Mouse (Mus musculus): Measurements from ENCODE around the gene Hist1h1a. TPM values are rescaled to one million over a fixed set of nuclear protein-coding genes. Genes with fewer than 3 reads are reported as not detected.
A peak's percentile ranks its signal among the peaks of the same experiment; 100 is the strongest.
"Not testable (repeated sequence)": the region's sequence is repeated elsewhere in the genome, so short reads cannot be mapped to it uniquely, and the experiment has no call there.

Hist1h1a gene
- polyA plus RNA-seq, 1 experiment from 2014 or later = 1.1 TPM

DNA sequence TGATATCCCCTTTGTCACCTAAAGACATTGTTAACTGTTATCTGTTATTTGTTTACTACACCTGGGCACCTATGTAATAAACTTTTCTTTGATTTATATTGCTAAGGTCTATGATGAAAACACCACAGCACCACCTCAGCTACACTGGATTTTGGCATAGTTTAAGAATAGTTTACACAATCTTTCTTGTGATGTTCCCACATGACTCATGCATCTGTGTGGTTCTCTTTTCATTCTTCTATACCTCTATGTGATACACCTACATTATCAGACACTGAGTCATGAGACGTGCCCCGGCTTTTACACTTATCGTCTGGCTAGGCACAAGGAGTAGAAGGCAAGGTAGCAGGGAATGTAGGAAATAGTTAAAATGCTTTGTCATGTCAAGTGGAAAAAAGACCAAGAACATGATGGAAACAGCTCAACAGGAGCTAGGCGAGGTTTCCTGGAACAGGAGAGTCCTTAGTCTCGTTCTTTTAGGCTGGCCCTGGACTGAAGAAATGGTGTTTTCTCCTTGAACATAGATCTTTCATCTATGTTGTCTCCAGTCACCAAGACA is 13.8 kb upstream of the Hist1h1a start:
- H3K27me3 ChIP-seq (ENCODE audit: control insufficient read depth, insufficient read depth, low read length) = no peaks in the 10 kb centered on the region
- no peak for DNase-seq (ENCODE audit: low spot score)
- H3K9me3 ChIP-seq (ENCODE audit: control insufficient read depth, low read length) = no peaks in the 10 kb centered on the region
- no peak overlapping the region for H3K27ac ChIP-seq
- H3K36me3 ChIP-seq (replicated peaks; ENCODE audit: control insufficient read depth, insufficient read depth) = no peaks in the 10 kb centered on the region
- H3K4me3 ChIP-seq (replicated peaks; ENCODE audit: low read length) = no peak overlapping the region
- H3K4me1 ChIP-seq (replicated peaks; ENCODE audit: control insufficient read depth, insufficient read depth, low read length) = peaks cover 15% of the 10 kb centered on the region
- 92% methylated on average over 5 of the region's 5 CpGs for WGBS
- no peak for ATAC-seq (ENCODE audit: low FRiP score)
- H3K9ac ChIP-seq = no peak overlapping the region
- H3K4me2 ChIP-seq (replicated peaks) = no peak overlapping the region

DNA sequence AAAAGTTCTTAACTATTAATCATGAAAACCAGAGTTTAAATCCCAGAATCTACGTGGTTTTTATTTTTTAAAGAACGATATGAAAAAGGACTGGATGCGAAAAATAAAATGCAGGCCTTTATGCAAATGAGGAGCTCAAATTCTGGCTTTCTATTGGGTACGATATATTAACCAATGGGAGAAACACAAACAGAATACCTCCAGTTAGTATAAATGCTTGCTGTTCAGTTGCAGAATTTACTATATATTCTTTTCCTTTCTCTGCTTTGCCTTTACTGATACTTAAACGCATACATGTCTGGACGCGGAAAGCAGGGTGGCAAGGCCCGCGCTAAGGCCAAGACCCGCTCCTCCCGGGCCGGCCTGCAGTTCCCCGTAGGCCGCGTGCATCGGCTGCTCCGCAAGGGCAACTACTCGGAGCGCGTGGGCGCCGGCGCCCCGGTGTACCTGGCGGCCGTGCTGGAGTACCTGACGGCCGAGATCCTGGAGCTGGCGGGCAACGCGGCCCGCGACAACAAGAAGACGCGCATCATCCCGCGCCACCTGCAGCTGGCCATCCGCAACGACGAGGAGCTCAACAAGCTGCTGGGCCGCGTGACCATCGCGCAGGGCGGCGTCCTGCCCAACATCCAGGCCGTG is 12.5 kb upstream of the Hist1h1a start, which contains the start of gene Hist1h2ab:
TSS of gene Hist1h2ab (plus strand) at position 288 of the 639 bp plus-strand sequence.
- not testable (repeated sequence) for H3K9me3 ChIP-seq (ENCODE audit: control insufficient read depth, low read length); H3K36me3 ChIP-seq (replicated peaks; ENCODE audit: control insufficient read depth, insufficient read depth); H3K27me3 ChIP-seq (ENCODE audit: control insufficient read depth, insufficient read depth, low read length)
- peaks cover 11% of the 10 kb centered on the region for H3K4me1 ChIP-seq (replicated peaks; ENCODE audit: control insufficient read depth, insufficient read depth, low read length)
- peak within 1 kb of the TSS; percentile 93 for H3K27ac ChIP-seq
- peak; percentile 78 for DNase-seq (ENCODE audit: low spot score)
- peak within 1 kb of the TSS; percentile 70 for H3K4me2 ChIP-seq (replicated peaks)
- WGBS = 1% methylated on average over 25 of the region's 47 CpGs
- ATAC-seq (ENCODE audit: low FRiP score) = peak; percentile 66
- peak within 1 kb of the TSS; percentile 60 for H3K9ac ChIP-seq
- peak within 1 kb of the TSS; percentile 40 for H3K4me3 ChIP-seq (replicated peaks; ENCODE audit: low read length)

DNA sequence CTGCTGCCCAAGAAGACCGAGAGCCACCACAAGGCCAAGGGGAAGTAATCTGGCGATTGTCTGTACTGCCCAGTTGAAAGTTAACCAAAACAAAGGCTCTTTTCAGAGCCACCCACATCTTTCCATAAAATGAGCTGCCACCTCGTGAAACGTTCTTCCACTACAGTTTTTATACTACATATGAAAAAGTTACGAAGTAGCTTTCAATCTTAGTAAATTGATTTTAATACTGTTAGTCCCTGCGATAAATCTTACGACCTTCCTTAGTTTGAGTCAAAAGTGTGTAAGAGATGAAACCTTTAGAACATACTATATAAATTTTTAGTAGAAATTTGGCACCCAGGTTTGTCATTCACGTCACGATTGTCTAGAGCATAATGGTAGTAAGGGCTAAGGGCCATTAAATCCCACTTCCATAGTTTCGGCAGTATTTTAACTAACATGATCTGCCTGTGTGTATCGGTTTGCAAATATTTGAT is 11.9 kb upstream of the Hist1h1a start:
- Histone ChIP-seq H3K27me3 (ENCODE audit: control insufficient read depth, insufficient read depth, low read length) (no peaks in the 10 kb centered on the region), H3K9ac (peak overlapping the region; percentile 60), H3K4me3 (replicated peaks; ENCODE audit: low read length) (peak overlapping the region; percentile 40), H3K27ac (peak overlapping the region; percentile 93), H3K36me3 (replicated peaks; ENCODE audit: control insufficient read depth, insufficient read depth) (no peaks in the 10 kb centered on the region), H3K9me3 (ENCODE audit: control insufficient read depth, low read length) (no peaks in the 10 kb centered on the region), H3K4me1 (replicated peaks; ENCODE audit: control insufficient read depth, insufficient read depth, low read length) (peaks cover 11% of the 10 kb centered on the region), H3K4me2 (replicated peaks) (peak overlapping the region; percentile 70)
- under 1% methylated on average over 11 of the region's 11 CpGs for WGBS
- ATAC-seq (ENCODE audit: low FRiP score) (no peak), DNase-seq (ENCODE audit: low spot score) (no peak)

DNA sequence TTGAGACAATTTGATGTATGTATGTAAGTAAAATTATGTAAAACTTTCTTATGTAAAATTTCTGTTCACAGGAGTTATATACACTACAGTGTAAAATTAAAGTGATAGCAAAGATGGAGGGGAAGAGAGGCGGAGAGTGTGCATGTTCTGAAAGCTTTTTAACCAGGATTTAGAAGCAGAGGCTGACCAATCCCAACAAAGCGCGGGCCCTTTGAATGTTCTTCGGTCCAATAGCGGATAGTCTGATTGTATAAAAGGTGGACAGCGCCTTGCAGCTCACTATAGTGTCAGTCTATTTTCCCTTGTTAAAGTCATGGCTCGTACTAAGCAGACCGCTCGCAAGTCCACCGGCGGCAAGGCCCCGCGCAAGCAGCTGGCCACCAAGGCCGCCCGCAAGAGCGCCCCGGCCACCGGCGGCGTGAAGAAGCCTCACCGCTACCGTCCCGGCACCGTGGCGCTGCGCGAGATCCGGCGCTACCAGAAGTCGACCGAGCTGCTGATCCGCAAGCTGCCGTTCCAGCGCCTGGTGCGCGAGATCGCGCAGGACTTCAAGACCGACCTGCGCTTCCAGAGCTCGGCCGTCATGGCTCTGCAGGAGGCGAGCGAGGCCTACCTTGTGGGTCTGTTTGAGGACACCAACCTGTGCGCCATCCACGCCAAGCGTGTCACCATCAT is 11.3 kb upstream of the Hist1h1a start, which contains the start of gene Hist1h3b:
TSS of gene Hist1h3b (plus strand) at position 201 of the 675 bp plus-strand sequence.
- ATAC-seq (ENCODE audit: low FRiP score) (peak; percentile 85), DNase-seq (ENCODE audit: low spot score) (peak; percentile 96)
- H3K9ac ChIP-seq = peak within 1 kb of the TSS; percentile 60
- H3K27ac ChIP-seq = peak within 1 kb of the TSS; percentile 93
- WGBS = under 1% methylated on average over 17 of the region's 47 CpGs
- H3K4me2 ChIP-seq (replicated peaks) = peak within 1 kb of the TSS; percentile 70
- H3K36me3 ChIP-seq (replicated peaks; ENCODE audit: control insufficient read depth, insufficient read depth); H3K9me3 ChIP-seq (ENCODE audit: control insufficient read depth, low read length); H3K4me1 ChIP-seq (replicated peaks; ENCODE audit: control insufficient read depth, insufficient read depth, low read length); H3K27me3 ChIP-seq (ENCODE audit: control insufficient read depth, insufficient read depth, low read length): not testable (repeated sequence)
- peak within 1 kb of the TSS; percentile 40 for H3K4me3 ChIP-seq (replicated peaks; ENCODE audit: low read length)

DNA sequence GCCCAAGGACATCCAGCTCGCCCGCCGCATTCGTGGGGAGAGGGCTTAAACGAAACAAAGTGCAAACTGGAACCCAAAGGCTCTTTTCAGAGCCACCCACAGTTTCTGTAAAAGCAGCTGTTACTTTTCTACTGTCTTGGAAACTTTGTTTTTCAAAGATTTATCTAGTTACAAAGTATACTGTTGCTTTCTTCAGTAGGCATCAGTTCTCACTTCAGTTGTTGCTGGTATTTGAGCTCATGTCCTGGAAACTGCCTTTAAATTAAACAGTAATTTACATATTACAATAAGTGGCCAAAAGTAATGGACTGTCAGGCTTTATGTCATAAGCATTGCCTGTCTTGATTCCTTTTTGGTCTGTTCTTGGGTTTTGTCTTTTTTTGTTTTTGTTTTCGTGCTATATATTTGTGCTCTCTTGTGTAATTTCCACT is 10.7 kb upstream of the Hist1h1a start:
- Histone ChIP-seq H3K27me3 (ENCODE audit: control insufficient read depth, insufficient read depth, low read length) (no peaks in the 10 kb centered on the region), H3K4me3 (replicated peaks; ENCODE audit: low read length) (peak overlapping the region; percentile 22; the same call in 1 of the 2 replicates), H3K9ac (no peak overlapping the region), H3K27ac (no peak overlapping the region), H3K4me1 (replicated peaks; ENCODE audit: control insufficient read depth, insufficient read depth, low read length) (peaks cover 9% of the 10 kb centered on the region), H3K36me3 (replicated peaks; ENCODE audit: control insufficient read depth, insufficient read depth) (no peaks in the 10 kb centered on the region), H3K4me2 (replicated peaks) (peak overlapping the region; percentile 35), H3K9me3 (ENCODE audit: control insufficient read depth, low read length) (no peaks in the 10 kb centered on the region)
- 3% methylated on average over 6 of the region's 6 CpGs for WGBS
- DNase-seq (ENCODE audit: low spot score) (no peak), ATAC-seq (ENCODE audit: low FRiP score) (no peak)

DNA sequence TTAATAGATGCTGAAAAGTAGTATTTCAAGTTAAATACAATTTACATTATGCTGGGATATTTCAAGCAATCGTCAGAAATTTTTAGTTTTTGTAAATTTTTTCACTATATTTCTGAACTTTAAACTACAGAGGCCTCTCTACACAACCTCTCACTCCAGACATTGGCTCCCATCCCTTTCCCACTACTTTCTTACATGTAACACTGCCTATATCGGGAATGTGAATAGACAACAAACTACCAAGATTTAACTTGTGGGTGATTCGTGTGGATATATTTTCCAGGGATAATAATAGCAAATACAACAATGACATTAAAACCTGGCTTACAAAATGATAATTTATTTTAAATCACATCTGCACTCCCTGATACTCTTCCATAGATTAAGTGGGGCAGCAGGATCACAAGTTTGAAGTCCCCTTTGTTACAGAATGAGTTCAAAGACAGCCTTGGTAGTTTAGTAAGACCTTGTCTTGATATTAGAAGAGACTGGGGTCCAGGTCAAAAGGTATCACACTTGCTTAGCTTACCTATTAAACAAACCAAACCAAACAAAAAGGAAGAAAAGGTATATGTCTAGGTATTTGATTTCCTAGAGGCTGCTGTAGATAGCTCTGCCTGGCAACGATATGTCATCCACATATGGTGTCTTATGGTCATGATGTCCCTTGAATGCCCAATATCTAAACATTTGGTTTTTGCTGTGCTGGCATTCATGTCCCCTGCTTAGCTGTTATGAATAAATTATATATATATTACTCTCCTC is 10.0 kb upstream of the Hist1h1a start:
- Histone ChIP-seq H3K9ac (no peak overlapping the region), H3K27ac (no peak overlapping the region), H3K9me3 (ENCODE audit: control insufficient read depth, low read length) (no peaks in the 10 kb centered on the region), H3K4me2 (replicated peaks) (no peak overlapping the region), H3K27me3 (ENCODE audit: control insufficient read depth, insufficient read depth, low read length) (no peaks in the 10 kb centered on the region), H3K36me3 (replicated peaks; ENCODE audit: control insufficient read depth, insufficient read depth) (no peaks in the 10 kb centered on the region), H3K4me1 (replicated peaks; ENCODE audit: control insufficient read depth, insufficient read depth, low read length) (peaks cover 9% of the 10 kb centered on the region), H3K4me3 (replicated peaks; ENCODE audit: low read length) (no peak overlapping the region)
- ATAC-seq (ENCODE audit: low FRiP score) (no peak), DNase-seq (ENCODE audit: low spot score) (no peak)
- 60% methylated on average over 4 of the region's 4 CpGs for WGBS

DNA sequence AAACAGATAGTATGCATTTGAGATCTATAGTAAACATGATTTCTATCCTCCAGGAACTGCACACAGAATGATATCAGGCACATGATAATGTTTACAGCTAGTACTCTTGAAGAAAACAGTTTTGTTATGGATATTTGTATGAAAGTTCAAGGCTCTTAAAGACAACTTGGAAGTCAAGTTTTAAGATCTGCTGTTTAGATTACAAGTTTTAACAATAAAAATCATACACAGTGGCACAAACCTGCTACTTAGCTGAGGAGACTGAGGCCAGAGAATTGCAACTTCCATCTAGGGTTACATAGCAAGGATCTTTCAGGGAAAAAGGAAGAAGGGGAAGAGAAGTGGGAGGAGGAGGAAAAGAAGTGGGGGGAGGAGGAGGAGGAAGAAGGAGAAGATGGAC is 8.5 kb upstream of the Hist1h1a start:
- H3K36me3 ChIP-seq (replicated peaks; ENCODE audit: control insufficient read depth, insufficient read depth) = no peaks in the 10 kb centered on the region
- no peaks in the 10 kb centered on the region for H3K27me3 ChIP-seq (ENCODE audit: control insufficient read depth, insufficient read depth, low read length)
- peaks cover 12% of the 10 kb centered on the region for H3K4me1 ChIP-seq (replicated peaks; ENCODE audit: control insufficient read depth, insufficient read depth, low read length)
- ATAC-seq (ENCODE audit: low FRiP score) = no peak
- no peak overlapping the region for H3K9ac ChIP-seq
- H3K27ac ChIP-seq = no peak overlapping the region
- H3K9me3 ChIP-seq (ENCODE audit: control insufficient read depth, low read length) = no peaks in the 10 kb centered on the region
- no peak overlapping the region for H3K4me3 ChIP-seq (replicated peaks; ENCODE audit: low read length)
- H3K4me2 ChIP-seq (replicated peaks) = no peak overlapping the region
- DNase-seq (ENCODE audit: low spot score) = no peak

DNA sequence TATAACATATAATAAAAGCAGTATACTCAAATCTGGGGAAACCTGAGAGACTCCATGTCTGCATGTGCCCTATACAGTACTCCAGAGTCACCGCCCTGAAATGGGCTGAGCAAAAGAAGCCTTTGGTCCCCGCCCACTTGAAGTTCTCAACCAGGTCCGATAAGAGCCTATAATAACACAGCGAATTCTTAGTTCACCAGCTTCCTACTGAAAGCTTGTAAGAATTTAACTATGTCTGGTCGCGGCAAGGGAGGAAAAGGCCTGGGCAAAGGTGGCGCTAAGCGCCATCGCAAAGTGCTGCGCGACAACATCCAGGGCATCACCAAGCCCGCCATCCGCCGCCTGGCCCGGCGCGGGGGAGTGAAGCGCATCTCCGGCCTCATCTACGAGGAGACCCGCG is 6.7 kb upstream of the Hist1h1a start, which contains the start of gene Hist1h4b:
TSS of gene Hist1h4b (plus strand) at position 224 of the 400 bp plus-strand sequence.
- Histone ChIP-seq H3K4me3 (replicated peaks; ENCODE audit: low read length) (peak within 1 kb of the TSS; percentile 33), H3K4me1 (replicated peaks; ENCODE audit: control insufficient read depth, insufficient read depth, low read length) (peaks cover 17% of the 10 kb centered on the region), H3K27me3 (ENCODE audit: control insufficient read depth, insufficient read depth, low read length) (no peaks in the 10 kb centered on the region), H3K4me2 (replicated peaks) (peak within 1 kb of the TSS; percentile 71), H3K36me3 (replicated peaks; ENCODE audit: control insufficient read depth, insufficient read depth) (no peaks in the 10 kb centered on the region), H3K27ac (peak within 1 kb of the TSS; percentile 76), H3K9me3 (ENCODE audit: control insufficient read depth, low read length) (no peaks in the 10 kb centered on the region), H3K9ac (peak within 1 kb of the TSS; percentile 62)
- ATAC-seq (ENCODE audit: low FRiP score) (peak; percentile 79), DNase-seq (ENCODE audit: low spot score) (peak; percentile 97)
- WGBS = under 1% methylated on average over 15 of the region's 22 CpGs
